Mouse (Mus musculus): ENCODE measurements around the gene Tnnt3.

Tnnt3 gene

DNA sequence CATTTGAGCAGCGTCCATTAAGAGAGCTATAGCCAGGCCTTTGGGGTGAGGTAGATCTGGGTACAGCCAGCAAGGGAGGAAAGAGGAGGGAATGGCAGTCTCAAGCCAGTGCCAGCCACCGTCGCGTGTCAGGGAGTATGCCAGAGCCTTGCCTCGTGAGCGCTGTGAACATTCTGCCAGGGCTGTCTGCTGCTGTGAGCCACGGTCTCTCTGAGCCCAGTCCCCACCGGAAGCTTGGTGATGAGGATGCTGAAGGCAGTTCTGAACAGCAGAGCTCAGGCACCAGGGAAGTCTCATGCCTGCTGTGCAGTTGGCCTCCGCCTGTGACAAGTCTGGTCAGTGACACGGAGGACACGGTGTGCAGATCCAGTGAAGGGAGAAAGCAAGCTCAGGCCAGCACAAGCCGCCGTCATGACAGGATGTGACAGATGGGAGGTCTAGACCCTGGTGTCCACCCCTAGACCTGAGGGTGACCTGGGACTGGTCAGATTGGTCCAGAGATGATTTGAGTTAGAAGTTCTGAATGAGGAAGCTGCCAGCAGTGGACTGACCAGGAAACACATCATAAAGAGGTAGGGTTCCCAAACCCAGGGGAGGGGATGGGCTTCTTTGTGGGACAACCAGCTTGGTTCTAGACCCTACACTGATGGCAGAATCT, 21.7 kb upstream of the Tnnt3 start:
- peak in 1 of 2 experiments; percentile 43 for DNase-seq (ENCODE audit: low spot score in 2 of 2)

DNA sequence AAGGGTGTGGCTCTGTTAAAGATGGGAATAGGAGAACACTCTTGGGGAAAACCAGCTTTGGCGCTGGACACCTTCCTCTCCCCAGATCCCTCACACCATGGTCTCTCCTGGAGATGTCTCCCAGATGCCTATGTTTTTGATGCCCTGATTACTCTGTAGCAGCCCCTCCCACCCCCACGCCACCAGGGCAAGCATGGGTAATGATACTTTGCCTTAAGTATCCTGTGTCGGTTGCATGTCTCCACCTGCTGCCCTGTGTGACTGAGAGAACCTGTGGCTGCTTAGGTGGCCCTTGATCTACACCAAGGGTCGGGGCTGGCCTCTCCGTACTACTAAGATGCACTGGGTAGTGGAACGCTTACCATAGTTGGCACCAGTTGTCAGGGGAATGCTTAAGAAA, 20.6 kb upstream of the Tnnt3 start:
- DNase-seq (ENCODE audit: low spot score in 2 of 2) = no peak

DNA sequence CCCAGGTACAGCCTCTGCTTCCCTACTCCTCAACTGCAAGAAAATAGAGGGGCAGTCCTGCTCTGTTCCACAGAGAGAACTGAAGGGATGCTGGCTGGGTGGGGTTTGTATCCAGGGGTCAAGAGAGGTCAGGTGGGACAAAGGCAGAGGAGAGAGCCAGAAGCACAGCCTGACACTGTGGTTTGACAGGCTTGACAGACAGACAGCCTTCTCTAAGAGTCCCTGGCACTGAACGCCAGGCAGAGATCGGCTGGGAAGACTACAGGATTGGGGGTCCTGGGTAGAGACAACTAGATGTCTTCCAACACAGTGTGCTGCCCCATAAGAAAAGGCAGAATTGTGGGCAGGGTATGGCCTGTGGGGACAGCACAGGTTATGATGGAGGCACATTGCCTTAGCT, 20.1 kb upstream of the Tnnt3 start:
- no peak for DNase-seq (ENCODE audit: low spot score in 2 of 2)

DNA sequence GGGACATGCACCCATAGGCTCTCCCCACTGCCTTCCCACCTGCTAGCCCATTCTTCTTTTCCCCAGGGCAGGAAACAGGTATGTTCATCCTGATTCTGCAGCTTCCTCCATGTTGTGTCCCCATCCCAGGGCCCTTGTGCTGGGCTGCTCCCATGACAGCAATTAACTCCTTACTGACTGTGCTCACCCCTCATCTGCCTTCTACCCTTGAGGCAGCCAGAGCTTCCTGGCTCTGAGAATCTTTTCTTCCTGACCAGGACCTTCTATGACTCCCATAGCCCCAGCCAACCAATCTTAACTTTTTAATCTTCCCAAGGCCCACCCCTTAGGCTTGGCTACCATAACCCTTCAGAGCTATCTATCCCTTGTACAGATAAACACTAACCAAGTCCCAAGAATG, 19.3 kb upstream of the Tnnt3 start:
- no peak for DNase-seq (ENCODE audit: low spot score in 2 of 2)

DNA sequence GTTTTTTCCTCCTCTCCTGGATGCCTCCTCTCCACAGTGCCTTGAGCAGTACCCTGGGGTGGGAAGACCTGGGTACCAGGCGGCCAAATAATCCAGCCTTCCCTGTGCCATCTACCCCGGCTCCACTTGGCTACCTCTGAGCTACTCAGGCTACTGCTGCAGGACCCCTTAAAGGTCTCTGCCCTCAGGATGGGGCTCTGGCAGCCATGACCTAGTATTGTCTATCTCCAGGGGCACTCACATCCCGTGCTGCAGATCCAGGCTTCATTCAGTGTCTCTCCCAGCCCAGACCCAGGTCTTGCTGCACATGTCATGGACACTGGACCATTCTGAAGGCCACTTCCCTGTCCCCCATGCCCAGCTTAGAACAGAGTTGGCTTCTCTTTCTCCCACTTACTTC, 18.8 kb upstream of the Tnnt3 start:
- DNase-seq (ENCODE audit: low spot score in 2 of 2) = no peak

DNA sequence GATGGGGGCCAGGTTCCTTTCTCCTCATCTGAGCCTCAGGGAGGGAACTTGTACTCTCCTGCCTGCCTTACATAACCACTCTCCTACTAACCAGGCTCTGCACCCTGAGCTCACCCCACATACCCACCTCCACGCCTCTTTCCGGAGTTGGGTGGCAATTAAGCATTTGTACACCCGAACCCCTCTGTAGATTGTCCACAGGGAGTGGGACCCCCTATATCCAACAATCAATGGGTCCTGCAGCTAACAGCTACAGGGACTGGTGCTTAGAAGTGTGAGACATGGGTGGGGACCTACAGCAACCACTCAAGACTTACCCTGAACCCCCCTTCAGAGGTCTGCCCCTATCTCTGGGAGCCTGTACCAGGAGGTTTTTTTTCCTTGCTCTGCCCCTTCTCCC, 18.0 kb upstream of the Tnnt3 start:
- no peak for DNase-seq (ENCODE audit: low spot score in 2 of 2)

DNA sequence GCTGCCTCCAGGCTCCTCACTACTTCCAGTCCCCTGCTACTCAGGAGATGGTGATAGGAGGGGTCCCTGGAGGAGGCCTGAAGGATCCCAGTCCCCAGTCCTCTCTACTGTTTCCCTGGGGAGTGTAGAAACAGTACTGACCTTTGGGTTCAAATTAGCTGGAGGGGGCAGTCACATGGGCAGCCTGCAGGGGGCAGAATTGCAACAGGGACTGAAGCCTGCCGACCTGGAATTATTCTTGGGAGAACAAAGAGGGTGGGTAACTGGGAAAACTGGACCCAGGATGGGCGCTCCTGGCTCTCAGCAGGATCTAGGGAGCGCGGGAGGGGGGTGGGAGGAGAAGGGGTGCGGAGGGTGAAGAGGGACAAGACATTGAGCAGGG, 17.5 kb upstream of the Tnnt3 start:
- peak in 1 of 2 experiments; percentile 61 for DNase-seq (ENCODE audit: low spot score in 2 of 2)

DNA sequence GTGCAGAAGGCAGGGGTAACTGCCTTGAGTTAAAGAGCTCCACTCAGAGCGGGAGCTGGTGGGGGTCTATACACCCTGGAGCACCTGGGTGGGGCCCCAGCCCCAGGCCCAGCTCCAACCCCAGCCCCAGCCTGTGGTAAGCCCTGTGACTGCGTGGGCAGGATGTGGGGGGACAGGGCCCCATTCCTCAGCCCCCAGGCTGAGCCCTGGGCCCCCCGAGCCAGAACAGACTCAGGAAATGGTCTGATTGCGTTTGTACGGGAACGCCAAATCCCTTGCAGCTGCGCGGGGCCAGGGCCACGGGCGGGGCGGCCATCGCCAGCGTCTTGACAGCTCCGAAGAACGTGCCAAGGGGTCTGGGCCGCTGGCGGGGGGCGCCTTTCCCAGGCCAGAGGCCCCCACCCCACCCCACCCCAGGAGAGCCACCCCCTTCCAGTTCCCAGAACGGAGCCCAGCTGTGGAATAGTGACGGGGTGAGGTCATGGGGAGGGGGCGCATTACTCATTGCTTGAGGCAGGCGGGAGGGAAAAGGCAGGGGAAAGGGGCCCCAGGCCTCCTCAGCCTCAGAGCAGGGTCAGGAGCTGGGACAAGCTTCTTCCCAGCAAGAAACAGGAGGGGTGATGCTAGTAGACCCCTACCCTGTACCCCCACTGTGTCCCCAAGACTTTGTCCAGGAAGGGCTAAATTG, 16.9 kb upstream of the Tnnt3 start:
- peak in 1 of 2 experiments; percentile 72 for DNase-seq (ENCODE audit: low spot score in 2 of 2)

DNA sequence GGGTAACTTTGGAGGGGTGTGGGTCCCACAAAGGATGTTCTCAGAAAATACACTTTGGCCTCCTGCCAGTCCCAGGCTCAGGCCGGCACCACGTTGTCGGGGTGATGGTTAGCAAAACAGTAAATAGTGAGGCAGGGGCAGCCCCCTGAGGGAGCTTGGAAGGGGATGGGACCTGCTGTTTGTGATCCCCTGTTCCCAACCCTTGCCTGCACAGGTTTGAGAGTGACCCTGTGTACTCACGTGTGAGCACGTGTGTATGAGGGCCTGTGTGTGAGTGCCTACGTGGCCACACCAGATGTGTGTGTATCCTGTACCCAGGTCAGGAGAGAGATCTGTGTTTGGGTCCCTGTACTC, 16.4 kb upstream of the Tnnt3 start:
- DNase-seq (ENCODE audit: low spot score in 2 of 2) = no peak

DNA sequence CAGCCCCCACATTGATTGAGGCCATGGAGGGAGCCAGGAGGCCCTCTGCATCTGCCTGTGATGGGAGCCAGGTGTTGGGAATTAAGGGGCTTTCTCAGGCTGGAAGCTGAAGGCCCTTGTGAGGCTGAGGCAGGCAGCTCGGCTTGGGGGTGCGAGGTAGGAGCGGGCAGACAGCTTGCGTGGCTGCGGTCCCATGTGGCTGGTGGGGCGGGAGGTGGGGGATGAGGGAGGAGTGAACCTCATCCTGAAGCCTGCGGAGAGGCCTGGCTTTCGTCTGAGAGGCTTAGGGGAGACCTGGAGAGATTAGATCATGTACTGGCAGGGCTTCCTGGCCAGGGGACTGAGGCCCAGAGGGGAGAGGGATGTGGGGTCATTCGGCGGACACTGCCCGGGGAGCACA, 15.5 kb upstream of the Tnnt3 start:
- DNase-seq (ENCODE audit: low spot score in 2 of 2) = peak in 1 of 2 experiments; percentile 42

DNA sequence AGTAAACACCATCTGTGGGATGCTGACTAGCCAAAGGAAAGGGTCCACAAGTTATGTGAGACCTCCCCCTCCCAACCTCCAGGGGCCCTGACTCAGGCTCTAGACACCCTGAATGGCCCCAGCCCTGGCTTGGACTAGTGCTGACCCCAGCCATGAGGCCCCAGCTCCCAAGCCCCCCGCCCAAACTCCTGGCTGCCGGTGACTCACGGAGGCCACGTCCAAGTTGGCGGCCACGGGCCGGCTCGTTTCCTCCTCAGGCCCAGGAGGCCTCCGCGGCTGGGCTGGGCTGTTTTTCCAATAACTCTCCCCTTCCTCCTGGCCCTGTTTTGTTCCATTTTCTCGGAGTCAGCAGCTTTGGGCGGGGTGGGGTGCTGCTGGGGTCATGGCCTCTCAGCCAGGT, 13.9 kb upstream of the Tnnt3 start:
- peak in 1 of 2 experiments; percentile 57 for DNase-seq (ENCODE audit: low spot score in 2 of 2)

DNA sequence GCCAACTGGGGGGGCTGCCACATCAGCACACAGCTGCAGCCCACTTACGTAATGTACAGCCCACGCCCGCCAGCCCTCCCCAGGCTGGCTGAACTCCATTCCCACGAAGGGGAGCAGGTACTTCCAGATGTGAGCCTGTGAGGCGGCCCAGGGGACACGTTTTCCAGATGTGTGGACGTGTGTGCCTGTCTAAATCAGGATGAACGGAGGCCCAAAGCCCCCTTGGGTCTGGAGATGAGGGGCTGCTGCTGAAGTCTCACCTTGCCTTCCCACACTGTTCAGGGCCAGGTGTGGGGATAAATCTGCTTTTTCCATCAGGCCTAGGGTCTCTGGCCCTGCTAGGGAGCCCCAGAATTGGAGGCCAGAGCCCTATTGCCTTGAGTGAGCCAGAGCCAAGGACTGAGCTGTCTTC, 11.9 kb upstream of the Tnnt3 start:
- no peak for DNase-seq (ENCODE audit: low spot score in 2 of 2)

DNA sequence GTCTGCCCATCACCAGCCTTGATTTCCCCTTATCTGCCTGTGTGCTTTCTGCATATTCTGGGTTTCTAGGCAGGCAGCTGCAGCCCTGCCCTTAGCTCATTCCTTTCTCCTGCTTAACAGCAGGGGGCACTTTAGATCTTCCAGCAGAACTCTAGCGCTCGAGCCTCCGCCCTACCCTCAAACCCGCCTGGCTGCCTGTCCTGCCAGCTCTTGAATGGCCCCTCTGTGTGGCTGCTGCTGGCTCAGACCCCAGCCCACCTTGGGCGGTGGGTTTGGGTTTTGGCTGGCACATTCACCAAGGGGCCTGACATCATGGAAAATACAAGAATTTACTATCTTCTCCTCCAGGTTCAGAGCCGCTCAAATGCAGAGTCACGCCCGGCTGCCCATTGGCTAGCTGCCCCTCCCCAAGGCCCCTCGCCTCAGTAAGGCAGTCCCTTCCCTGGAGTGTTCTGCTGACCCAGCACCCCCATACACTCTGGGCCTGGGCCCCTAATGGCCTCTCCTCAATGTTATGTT, 11.2 kb upstream of the Tnnt3 start:
- DNase-seq (ENCODE audit: low spot score in 2 of 2) = peak in 1 of 2 experiments; percentile 47

DNA sequence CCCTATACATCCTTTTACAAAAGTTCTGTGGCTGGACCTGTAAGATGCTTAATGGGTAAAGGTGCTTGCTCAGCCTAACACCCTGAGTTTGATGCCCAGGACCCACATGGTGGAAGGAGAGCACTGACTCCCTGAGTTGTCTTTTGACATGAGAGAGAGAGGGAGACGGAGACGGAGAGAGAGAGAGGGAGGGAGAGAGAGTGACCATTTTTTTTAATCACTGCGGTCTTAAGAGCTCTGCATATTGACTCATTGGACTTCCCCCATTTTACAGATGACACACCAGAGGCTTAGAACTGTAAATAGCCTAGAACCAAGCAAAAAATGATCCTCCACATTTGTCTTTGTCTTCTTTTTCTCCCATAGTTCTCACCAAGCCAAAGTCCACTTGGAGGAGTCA, 10.6 kb upstream of the Tnnt3 start:
- DNase-seq (ENCODE audit: low spot score in 2 of 2) = no peak

DNA sequence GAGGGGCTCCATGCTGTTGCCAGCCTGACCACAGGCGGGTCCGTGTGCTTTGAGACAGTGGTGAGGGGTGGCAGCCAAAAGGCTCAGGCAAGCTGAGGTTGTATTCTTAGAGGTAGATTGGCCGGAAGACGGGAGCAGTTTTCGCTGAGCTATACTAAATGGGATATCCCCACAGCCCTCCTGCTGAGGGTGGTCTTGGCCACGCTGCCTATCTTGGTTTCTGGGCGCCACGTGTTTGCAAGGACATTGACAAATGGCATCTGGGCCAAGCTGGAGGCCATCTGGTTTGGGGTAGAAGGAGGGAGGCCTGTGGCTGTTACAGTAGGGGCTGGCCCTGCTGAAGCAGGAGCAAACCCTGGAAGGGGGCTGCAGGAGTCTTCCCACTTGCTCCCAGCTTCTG, 5.1 kb upstream of the Tnnt3 start:
- DNase-seq (ENCODE audit: low spot score in 2 of 2) = no peak

DNA sequence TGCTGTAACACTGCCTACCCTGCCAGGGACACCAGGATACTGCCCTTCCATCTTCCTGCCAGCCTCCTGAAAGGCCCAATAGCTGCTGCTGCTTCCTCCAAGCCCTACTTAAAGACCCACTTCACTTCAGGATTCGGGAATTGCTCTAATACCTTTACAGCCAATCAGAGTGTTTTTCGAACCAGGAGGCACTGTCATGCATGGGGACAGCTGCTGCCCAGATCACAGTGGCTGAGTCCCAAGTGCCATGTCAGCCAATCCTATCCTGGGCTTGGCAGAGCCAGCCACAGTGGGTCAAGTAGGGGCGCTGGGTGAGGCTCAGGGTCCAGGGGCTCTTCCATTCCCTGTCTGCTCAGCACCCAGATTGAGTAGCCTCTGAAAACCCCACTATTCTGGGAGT, 2.5 kb upstream of the Tnnt3 start:
- DNase-seq (ENCODE audit: low spot score in 2 of 2) = no peak

DNA sequence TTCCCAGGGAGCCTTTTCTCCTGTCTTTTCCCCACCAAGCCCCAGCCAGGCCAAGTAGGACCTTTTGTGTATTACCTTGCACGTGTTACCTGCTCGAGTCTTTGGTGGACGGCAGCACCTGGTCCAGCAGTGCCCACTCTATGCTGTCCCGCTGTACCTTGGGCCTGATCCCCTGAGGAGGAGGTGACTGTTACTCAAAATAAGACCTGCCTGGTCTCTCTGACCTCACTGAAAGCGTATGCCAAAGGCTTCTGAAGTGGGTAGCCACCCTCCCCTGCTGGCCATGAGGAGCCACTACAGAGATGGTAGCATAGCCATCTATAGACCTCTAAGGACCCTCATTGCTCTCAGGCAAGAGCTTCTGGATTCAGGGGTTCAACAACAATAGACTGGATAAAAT, 1.8 kb upstream of the Tnnt3 start:
- DNase-seq (ENCODE audit: low spot score in 2 of 2) = no peak

DNA sequence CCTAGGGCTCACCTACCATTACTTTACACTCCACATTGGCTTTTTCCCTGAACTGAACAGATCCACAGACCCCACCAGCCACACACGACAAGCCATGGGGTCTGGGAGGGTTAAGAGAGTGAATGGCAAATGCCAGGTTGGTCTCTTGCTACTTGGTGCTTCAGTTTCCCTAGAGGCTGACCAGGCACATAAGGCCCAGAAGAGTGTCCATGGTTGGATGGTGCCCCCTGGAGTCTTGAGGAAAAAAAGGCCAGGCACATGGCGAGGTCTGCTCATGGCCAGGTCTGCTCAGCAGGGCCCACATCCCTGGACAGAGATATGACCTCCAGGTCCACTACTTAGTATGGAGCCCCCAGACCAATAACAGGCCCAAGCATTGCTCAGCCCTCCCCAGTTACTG, 861 bp upstream of the Tnnt3 start:
- DNase-seq (ENCODE audit: low spot score in 2 of 2) = peak in 1 of 2 experiments; percentile 46

DNA sequence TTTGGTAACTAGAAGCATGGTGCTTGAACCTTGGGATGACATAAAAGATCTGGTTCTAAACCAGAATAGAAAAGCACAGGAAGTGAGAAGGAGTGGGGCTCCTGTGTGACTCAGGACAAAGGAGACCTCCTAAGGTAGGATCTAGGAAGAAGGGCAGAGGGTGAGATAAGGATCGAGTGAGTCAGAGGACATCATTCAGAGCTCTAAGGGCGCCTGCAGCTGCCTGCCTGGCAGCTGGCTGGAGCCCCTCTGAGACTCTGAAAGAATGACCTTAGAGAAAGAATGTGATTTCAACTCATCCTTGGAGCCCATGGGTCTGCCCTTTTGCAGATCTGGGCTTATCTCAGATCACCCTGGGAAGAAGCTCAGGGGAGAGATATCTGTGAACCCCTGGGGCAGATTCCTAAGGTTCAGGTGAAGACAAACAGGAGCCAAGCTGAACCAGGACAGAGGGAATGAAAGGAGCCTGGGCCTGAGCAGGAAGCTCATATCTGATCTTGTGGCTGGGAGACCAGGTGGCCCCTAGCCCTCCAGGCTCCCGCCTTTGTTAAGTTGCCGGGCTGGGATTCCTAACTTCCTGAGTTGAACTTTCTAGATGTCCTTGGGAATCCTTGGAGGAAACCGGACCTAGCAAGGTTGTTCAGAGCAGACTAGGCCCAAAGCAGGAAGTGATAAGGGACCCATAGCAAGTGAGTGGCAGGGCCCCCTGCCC, 530 bp downstream of the Tnnt3 start:
- DNase-seq (ENCODE audit: low spot score in 2 of 2) = no peak

DNA sequence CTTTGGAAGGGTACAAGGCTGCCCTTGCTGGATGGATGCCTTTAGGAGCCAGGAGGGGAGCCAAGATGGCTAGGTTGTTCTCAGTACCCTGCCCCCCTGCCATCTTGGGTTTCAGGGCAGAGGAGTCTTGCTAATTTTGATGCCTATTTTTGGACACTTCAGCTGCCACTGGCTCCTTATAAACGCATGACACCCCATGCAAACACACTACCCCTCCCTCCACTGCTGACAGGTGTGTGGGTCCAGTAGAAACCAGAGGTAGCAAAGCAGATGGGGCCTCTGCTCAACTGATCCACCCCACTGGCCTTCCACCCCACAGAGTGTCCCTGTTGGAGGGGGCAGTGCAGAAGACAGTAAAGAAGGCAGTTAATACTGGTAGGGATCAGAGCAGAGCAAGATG, 1.4 kb downstream of the Tnnt3 start:
- no peak for DNase-seq (ENCODE audit: low spot score in 2 of 2)

DNA sequence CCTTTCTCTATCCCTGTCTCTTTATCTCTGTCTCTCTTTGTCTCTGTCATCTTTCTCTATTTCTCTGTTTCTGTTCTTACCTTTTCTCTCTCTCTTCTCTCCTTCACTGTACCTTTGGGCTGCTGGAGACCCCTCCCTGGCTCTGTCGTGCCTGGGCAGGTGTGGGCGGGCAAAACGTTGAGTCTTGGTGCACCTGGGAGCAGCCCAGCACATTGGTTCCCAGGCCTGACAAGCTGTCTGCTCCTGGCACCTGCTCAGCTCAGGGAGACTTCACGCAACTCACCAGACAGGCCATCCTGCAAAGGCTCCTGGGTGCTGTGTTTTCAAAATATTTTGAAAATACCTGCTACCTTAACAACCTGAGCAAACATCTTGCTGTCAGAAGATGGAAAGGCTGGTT, 4.6 kb downstream of the Tnnt3 start:
- DNase-seq (ENCODE audit: low spot score in 2 of 2) = no peak

DNA sequence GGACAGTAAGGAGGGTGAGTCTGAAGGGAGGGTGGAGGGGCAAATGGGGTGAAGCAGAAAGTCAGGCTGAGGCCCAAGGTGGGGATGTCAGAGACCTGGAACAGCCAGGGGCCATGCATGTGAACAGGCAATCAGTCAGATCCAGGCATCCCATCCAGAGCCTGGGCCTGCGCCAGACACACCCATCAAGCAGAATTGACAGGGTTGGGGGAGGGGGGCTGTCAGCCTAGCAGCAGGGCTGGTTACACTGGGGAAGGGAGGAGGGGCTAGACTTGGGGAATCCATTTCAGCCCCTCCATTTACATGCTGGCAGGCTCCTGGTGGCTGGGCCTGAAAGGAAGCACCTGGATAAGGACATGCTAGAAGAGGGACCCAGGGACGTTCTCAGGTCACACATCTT, 7.3 kb downstream of the Tnnt3 start:
- DNase-seq (ENCODE audit: low spot score in 2 of 2) = no peak

DNA sequence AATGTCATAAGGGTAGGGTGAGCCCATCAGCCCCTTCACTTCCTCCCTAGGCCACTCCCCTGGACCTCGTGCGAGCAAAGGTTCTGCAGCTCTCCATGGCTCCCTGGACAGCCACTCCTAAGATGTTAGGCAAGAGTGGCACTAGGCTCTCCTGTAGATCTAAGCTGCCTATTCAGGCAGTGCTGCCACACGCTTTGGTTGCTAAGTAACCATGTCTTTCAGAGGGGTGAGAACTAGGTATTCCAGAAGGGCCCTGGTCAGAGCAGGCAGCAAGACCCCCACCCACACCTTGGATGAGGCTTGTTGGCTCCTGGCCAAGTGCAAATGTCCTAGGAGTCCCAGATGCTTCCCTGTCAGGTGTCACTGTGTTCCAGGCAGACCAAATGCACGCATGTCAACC, 7.9 kb downstream of the Tnnt3 start:
- DNase-seq (ENCODE audit: low spot score in 2 of 2) = no peak

All from urinary bladder, postnatal 36 days (tissue).